Mouse (Mus musculus): ENCODE data around the gene Tes. TPM values are rescaled to one million over a fixed set of nuclear protein-coding genes. Genes with fewer than 3 reads are reported as not detected.
A peak's percentile ranks its signal among the peaks of the same experiment; 100 is the strongest.
"Not testable (repeated sequence)": the region's sequence is repeated elsewhere in the genome, so short reads cannot be mapped to it uniquely, and the experiment has no call there.

Tes gene
- total and polyA plus RNA-seq, 2 experiments from 2014 or later: 12.1 to 22.1 TPM

GRCm38 (mm10) chr6:17060154-17060553 lies 4.8 kb upstream of the Tes start:
- no peaks in the 10 kb centered on the region for H3K9me3 ChIP-seq (ENCODE audit: low read length)
- no peak for TF ChIP-seq CTCF (IDR thresholded peaks at IDR 0.05)
- H3K4me2 ChIP-seq (ENCODE audit: low read depth, low read length, poor library complexity, severe bottlenecking): no peak overlapping the region
- ATAC-seq (ENCODE audit: low FRiP score) (no peak), DNase-seq (ENCODE audit: low spot score) (no peak)
- H3K27me3 ChIP-seq (ENCODE audit: insufficient read depth, low read length): no peaks in the 10 kb centered on the region
- 88% methylated on average over 2 of the region's 2 CpGs for WGBS
- H3K4me3 ChIP-seq (ENCODE audit: low read depth, low read length): no peak overlapping the region
- H3K36me3 ChIP-seq (ENCODE audit: insufficient read depth, low read length): no peaks in the 10 kb centered on the region
- no peak overlapping the region for H3K9ac ChIP-seq (replicated peaks; ENCODE audit: low read length, poor library complexity, severe bottlenecking)
- H3K4me1 ChIP-seq (ENCODE audit: insufficient read depth, low read length): no peaks in the 10 kb centered on the region
- H3K27ac ChIP-seq (ENCODE audit: low read depth, low read length): no peak overlapping the region

GRCm38 (mm10) chr6:17061826-17062225 lies 3.1 kb upstream of the Tes start:
- H3K4me2 ChIP-seq (ENCODE audit: low read depth, low read length, poor library complexity, severe bottlenecking); H3K36me3 ChIP-seq (ENCODE audit: insufficient read depth, low read length); H3K9me3 ChIP-seq (ENCODE audit: low read length); ATAC-seq (ENCODE audit: low FRiP score); H3K4me3 ChIP-seq (ENCODE audit: low read depth, low read length); H3K9ac ChIP-seq (replicated peaks; ENCODE audit: low read length, poor library complexity, severe bottlenecking); DNase-seq (ENCODE audit: low spot score); H3K27ac ChIP-seq (ENCODE audit: low read depth, low read length); H3K4me1 ChIP-seq (ENCODE audit: insufficient read depth, low read length); H3K27me3 ChIP-seq (ENCODE audit: insufficient read depth, low read length): not testable (repeated sequence)
- WGBS: 90% methylated on average over 4 of the region's 4 CpGs

- ATAC-seq (ENCODE audit: low FRiP score): no peak
- no peak for TF ChIP-seq CTCF (IDR thresholded peaks at IDR 0.05)
- no peak overlapping the region for H3K4me2 ChIP-seq (ENCODE audit: low read depth, low read length, poor library complexity, severe bottlenecking)
- 83% methylated on average over 6 of the region's 6 CpGs for WGBS
- H3K27me3 ChIP-seq (ENCODE audit: insufficient read depth, low read length): no peaks in the 10 kb centered on the region
- H3K4me1 ChIP-seq (ENCODE audit: insufficient read depth, low read length): no peaks in the 10 kb centered on the region
- H3K4me3 ChIP-seq (ENCODE audit: low read depth, low read length): no peak overlapping the region
- no peak overlapping the region for H3K27ac ChIP-seq (ENCODE audit: low read depth, low read length)
- no peak overlapping the region for H3K9ac ChIP-seq (replicated peaks; ENCODE audit: low read length, poor library complexity, severe bottlenecking)
- no peak for DNase-seq (ENCODE audit: low spot score)
- no peaks in the 10 kb centered on the region for H3K36me3 ChIP-seq (ENCODE audit: insufficient read depth, low read length)
- no peaks in the 10 kb centered on the region for H3K9me3 ChIP-seq (ENCODE audit: low read length)
These were observed 2.6 kb upstream of the Tes start for GRCm38 (mm10) chr6:17062366-17062765.

- Histone ChIP-seq H3K4me2 (ENCODE audit: low read depth, low read length, poor library complexity, severe bottlenecking) (peak overlapping the region; percentile 83), H3K36me3 (ENCODE audit: insufficient read depth, low read length) (no peaks in the 10 kb centered on the region), H3K27ac (ENCODE audit: low read depth, low read length) (no peak overlapping the region), H3K4me3 (ENCODE audit: low read depth, low read length) (peak overlapping the region; percentile 76), H3K9me3 (ENCODE audit: low read length) (no peaks in the 10 kb centered on the region), H3K9ac (replicated peaks; ENCODE audit: low read length, poor library complexity, severe bottlenecking) (peak overlapping the region; percentile 50), H3K27me3 (ENCODE audit: insufficient read depth, low read length) (no peaks in the 10 kb centered on the region), H3K4me1 (ENCODE audit: insufficient read depth, low read length) (no peaks in the 10 kb centered on the region)
- TF ChIP-seq CTCF (IDR thresholded peaks at IDR 0.05): no peak
- no peak for ATAC-seq (ENCODE audit: low FRiP score)
- WGBS: 7% methylated on average over 12 of the region's 12 CpGs
- no peak for DNase-seq (ENCODE audit: low spot score)
These were observed 831 bp downstream of the Tes start for GRCm38 (mm10) chr6:17065791-17066169.

- 68% methylated on average over 11 of the region's 11 CpGs for WGBS
- Histone ChIP-seq H3K27me3 (ENCODE audit: insufficient read depth, low read length) (no peaks in the 10 kb centered on the region), H3K9me3 (ENCODE audit: low read length) (no peaks in the 10 kb centered on the region), H3K4me3 (ENCODE audit: low read depth, low read length) (peak overlapping the region; percentile 76), H3K27ac (ENCODE audit: low read depth, low read length) (no peak overlapping the region), H3K9ac (replicated peaks; ENCODE audit: low read length, poor library complexity, severe bottlenecking) (no peak overlapping the region), H3K4me2 (ENCODE audit: low read depth, low read length, poor library complexity, severe bottlenecking) (peak overlapping the region; percentile 83), H3K36me3 (ENCODE audit: insufficient read depth, low read length) (no peaks in the 10 kb centered on the region), H3K4me1 (ENCODE audit: insufficient read depth, low read length) (no peaks in the 10 kb centered on the region)
- DNase-seq (ENCODE audit: low spot score) (no peak), ATAC-seq (ENCODE audit: low FRiP score) (no peak)
- TF ChIP-seq CTCF (IDR thresholded peaks at IDR 0.05): no peak
These were observed 1.4 kb downstream of the Tes start for GRCm38 (mm10) chr6:17066211-17066940.

GRCm38 (mm10) chr6:17071899-17072298 lies 7.0 kb downstream of the Tes start:
- WGBS: 93% methylated on average over 3 of the region's 3 CpGs
- H3K4me2 ChIP-seq (ENCODE audit: low read depth, low read length, poor library complexity, severe bottlenecking): no peak overlapping the region
- no peak for TF ChIP-seq CTCF (IDR thresholded peaks at IDR 0.05)
- H3K4me1 ChIP-seq (ENCODE audit: insufficient read depth, low read length): no peaks in the 10 kb centered on the region
- no peak overlapping the region for H3K4me3 ChIP-seq (ENCODE audit: low read depth, low read length)
- DNase-seq (ENCODE audit: low spot score): no peak
- no peaks in the 10 kb centered on the region for H3K36me3 ChIP-seq (ENCODE audit: insufficient read depth, low read length)
- no peaks in the 10 kb centered on the region for H3K9me3 ChIP-seq (ENCODE audit: low read length)
- no peak overlapping the region for H3K27ac ChIP-seq (ENCODE audit: low read depth, low read length)
- H3K27me3 ChIP-seq (ENCODE audit: insufficient read depth, low read length): no peaks in the 10 kb centered on the region
- no peak for ATAC-seq (ENCODE audit: low FRiP score)
- no peak overlapping the region for H3K9ac ChIP-seq (replicated peaks; ENCODE audit: low read length, poor library complexity, severe bottlenecking)
